Mouse (Mus musculus): ENCODE results near the gene Myh2.

Gene Myh2

GRCm38 (mm10) chr11:67170727-67171126 lies at the start of gene Myh2:
TSS of gene Myh2 (plus strand) at chr11:67171027.
- in situ Hi-C loops (cut with MboI; ENCODE audit: low sequenced_read_pairs), result no loop called here

- in situ Hi-C loops (cut with MboI; ENCODE audit: low sequenced_read_pairs), result loop anchor here (25.0 kb wide), 1 partner anchor 537 kb away; no protein-coding TSS in a partner anchor
These were observed 45.9 kb upstream of the Myh2 start for GRCm38 (mm10) chr11:67124943-67125342.

GRCm38 (mm10) chr11:67125361-67125760 lies 45.5 kb upstream of the Myh2 start:
- in situ Hi-C loops (cut with MboI; ENCODE audit: low sequenced_read_pairs), result no loop called here

GRCm38 (mm10) chr11:67133526-67133925 lies 37.3 kb upstream of the Myh2 start:
- in situ Hi-C loops (cut with MboI; ENCODE audit: low sequenced_read_pairs), result no loop called here

- in situ Hi-C loops (cut with MboI; ENCODE audit: low sequenced_read_pairs), result no loop called here
These were observed 36.2 kb upstream of the Myh2 start for GRCm38 (mm10) chr11:67134654-67135053.

- in situ Hi-C loops (cut with MboI; ENCODE audit: low sequenced_read_pairs), result no loop called here
These were observed 35.3 kb upstream of the Myh2 start for GRCm38 (mm10) chr11:67135532-67135931.

- in situ Hi-C loops (cut with MboI; ENCODE audit: low sequenced_read_pairs), result no loop called here
These were observed 31.3 kb upstream of the Myh2 start for GRCm38 (mm10) chr11:67139556-67139955.

- in situ Hi-C loops (cut with MboI; ENCODE audit: low sequenced_read_pairs), result no loop called here
These were observed 30.7 kb upstream of the Myh2 start for GRCm38 (mm10) chr11:67140175-67140574.

GRCm38 (mm10) chr11:67141031-67141430 lies 29.8 kb upstream of the Myh2 start:
- in situ Hi-C loops (cut with MboI; ENCODE audit: low sequenced_read_pairs), result no loop called here

GRCm38 (mm10) chr11:67142047-67142446 lies 28.8 kb upstream of the Myh2 start:
- in situ Hi-C loops (cut with MboI; ENCODE audit: low sequenced_read_pairs), result no loop called here

GRCm38 (mm10) chr11:67143065-67143464 lies 27.8 kb upstream of the Myh2 start:
- in situ Hi-C loops (cut with MboI; ENCODE audit: low sequenced_read_pairs), result no loop called here

- in situ Hi-C loops (cut with MboI; ENCODE audit: low sequenced_read_pairs), result no loop called here
These were observed 26.8 kb upstream of the Myh2 start for GRCm38 (mm10) chr11:67143863-67144498.

- in situ Hi-C loops (cut with MboI; ENCODE audit: low sequenced_read_pairs), result no loop called here
These were observed 26.1 kb upstream of the Myh2 start for GRCm38 (mm10) chr11:67144559-67145265.

GRCm38 (mm10) chr11:67145482-67146408 lies 25.1 kb upstream of the Myh2 start:
- in situ Hi-C loops (cut with MboI; ENCODE audit: low sequenced_read_pairs), result no loop called here

GRCm38 (mm10) chr11:67146409-67147282 lies 24.2 kb upstream of the Myh2 start:
- in situ Hi-C loops (cut with MboI; ENCODE audit: low sequenced_read_pairs), result no loop called here

GRCm38 (mm10) chr11:67147283-67147921 lies 23.4 kb upstream of the Myh2 start:
- in situ Hi-C loops (cut with MboI; ENCODE audit: low sequenced_read_pairs), result no loop called here

GRCm38 (mm10) chr11:67148286-67149012 lies 22.4 kb upstream of the Myh2 start:
- in situ Hi-C loops (cut with MboI; ENCODE audit: low sequenced_read_pairs), result no loop called here

GRCm38 (mm10) chr11:67150237-67150636 lies 20.6 kb upstream of the Myh2 start:
- in situ Hi-C loops (cut with MboI; ENCODE audit: low sequenced_read_pairs), result no loop called here

GRCm38 (mm10) chr11:67151159-67151558 lies 19.7 kb upstream of the Myh2 start:
- in situ Hi-C loops (cut with MboI; ENCODE audit: low sequenced_read_pairs), result no loop called here
